Mouse (Mus musculus) heart, embryonic 13.5 days (tissue): ENCODE results near the gene Mief2. TPM values are rescaled to one million over a fixed set of nuclear protein-coding genes. Genes with fewer than 3 reads are reported as not detected.

Experiments used
- ATAC-seq: fragments of 200-750 bp; cut with Nextera tagmentation; 2 replicates; pipeline ENCODE4 v1.8.0; 2017; ENCODE audit warnings: moderate TSS enrichment; ENCODE audit not compliant: insufficient number of reproducible peaks, low FRiP score, low TSS enrichment; ENCODE audit errors: extremely low read depth
- H3K27ac ChIP-seq: fragments of 300-500 bp; sonication (generic); replicated peaks from 2 replicates; pipeline ENCODE4 v1.5.1; 2015; ENCODE audit warnings: moderate library complexity, mild to moderate bottlenecking, inconsistent platforms
- H3K27me3 ChIP-seq: fragments of 300-500 bp; sonication (generic); replicated peaks from 2 replicates; pipeline ENCODE4 v1.6.1; 2015; ENCODE audit warnings: mild to moderate bottlenecking, inconsistent platforms
- H3K36me3 ChIP-seq: fragments of 300-500 bp; sonication (generic); 2 replicates; pipeline ENCODE4 v1.6.1; 2015; ENCODE audit warnings: mild to moderate bottlenecking, inconsistent platforms
- H3K4me1 ChIP-seq: fragments of 300-500 bp; sonication (generic); 2 replicates; pipeline ENCODE4 v1.6.1; 2015; ENCODE audit warnings: inconsistent platforms
- H3K4me2 ChIP-seq: fragments of 300-500 bp; sonication (generic); 2 replicates; pipeline ENCODE4 v1.6.1; 2015; ENCODE audit warnings: inconsistent platforms, mild to moderate bottlenecking, moderate library complexity
- H3K4me3 ChIP-seq: fragments of 300-500 bp; sonication (generic); 2 replicates; pipeline ENCODE4 v1.5.1; 2015; ENCODE audit warnings: moderate library complexity, mild to moderate bottlenecking, inconsistent platforms
- H3K9ac ChIP-seq: fragments of 300-500 bp; sonication (generic); 2 replicates; pipeline ENCODE4 v1.6.1; 2015; ENCODE audit warnings: inconsistent platforms, mild to moderate bottlenecking, moderate library complexity
- H3K9me3 ChIP-seq: fragments of 300-500 bp; sonication (generic); 2 replicates; pipeline ENCODE4 v1.6.1; 2016; ENCODE audit warnings: inconsistent platforms
- WGBS: fragments of 180-500 bp; shearing (Covaris S2); methylation state at CpG from one replicate; pipeline ENCODE4 v1.1.7; 2015; ENCODE audit warnings: mixed read lengths; 5-methylcytosine and 5-hydroxymethylcytosine counted together
- microRNA-seq: library from miRNA; unstranded; fragments of <30 nt; microRNA quantifications from one replicate; pipeline ENCODE4, GENCODE M21; 2016
- polyA plus RNA-seq: library from polyadenylated mRNA; unstranded; fragments of >200 nt; fragmentation: Nextera tagmentation; extraction: Ambion mirVana; gene quantifications from 2 replicates; pipeline ENCODE4 v1.2.1, GENCODE M21; 2015

The Mief2 gene
- polyA plus RNA-seq, 1 experiment from 2014 or later = 17.7 TPM

- Histone ChIP-seq H3K27ac (peak overlapping the region; percentile 91), H3K27me3 (no peaks in the 10 kb centered on the region), H3K36me3 (peaks cover 38% of the 10 kb centered on the region), H3K9me3 (no peaks in the 10 kb centered on the region), H3K4me3 (peak overlapping the region; percentile 81), H3K9ac (peak overlapping the region; percentile 88), H3K4me1 (peaks cover 75% of the 10 kb centered on the region), H3K4me2 (peak overlapping the region; percentile 93)
- WGBS = 23% methylated on average over 16 of the region's 16 CpGs
- no peak for ATAC-seq
Measured at GRCm38 (mm10) chr11:60777801-60778370, 49.7 kb downstream of the Mief2 start.

- WGBS = 82% methylated on average over 10 of the region's 10 CpGs
- peaks cover 68% of the 10 kb centered on the region for H3K4me1 ChIP-seq
- peak overlapping the region; percentile 81 for H3K4me3 ChIP-seq
- no peak overlapping the region for H3K27ac ChIP-seq
- peaks cover 55% of the 10 kb centered on the region for H3K36me3 ChIP-seq
- no peaks in the 10 kb centered on the region for H3K27me3 ChIP-seq
- peak overlapping the region; percentile 93 for H3K4me2 ChIP-seq
- no peak for ATAC-seq
- no peaks in the 10 kb centered on the region for H3K9me3 ChIP-seq
- peak overlapping the region; percentile 76 for H3K9ac ChIP-seq
Measured at GRCm38 (mm10) chr11:60779673-60780189, 51.5 kb downstream of the Mief2 start.

Small RNA genes lying within 50 kb of the gene (microRNA-seq; reads per million reads assigned to microRNA genes)
- gene Mir5100 = 2.9 reads per million, percentile 9 among the genes with 10 or more reads in this experiment

Other genes starting within 250 kb of the Mief2 start
- gene Alkbh5, start 192.0 kb upstream of the Mief2 start, polyA plus RNA-seq = 32.1 and 35.8 TPM in 2 replicates
- 34.0 and 34.1 TPM in 2 replicates for gene Llgl1, start 28.7 kb upstream of the Mief2 start, polyA plus RNA-seq
- gene Flii, start 1.1 kb upstream of the Mief2 start, polyA plus RNA-seq = 75.4 and 79.1 TPM in 2 replicates
- 9.7 and 11.0 TPM in 2 replicates for gene Top3a, start 49.0 kb downstream of the Mief2 start, polyA plus RNA-seq
- 3.7 and 3.9 TPM in 2 replicates for gene Smcr8, start 49.1 kb downstream of the Mief2 start, polyA plus RNA-seq
- 40.4 and 42.8 TPM in 2 replicates for gene Shmt1, start 83.3 kb downstream of the Mief2 start, polyA plus RNA-seq
- gene Dhrs7b, start 102.2 kb downstream of the Mief2 start, polyA plus RNA-seq = 30.9 and 35.9 TPM in 2 replicates
- gene Tmem11, start 150.9 kb downstream of the Mief2 start, polyA plus RNA-seq = 60.6 and 68.6 TPM in 2 replicates
- gene Natd1, start 186.4 kb downstream of the Mief2 start, polyA plus RNA-seq = 19.8 and 23.4 TPM in 2 replicates
- 73.6 and 78.1 TPM in 2 replicates for gene Map2k3, start 203.6 kb downstream of the Mief2 start, polyA plus RNA-seq